Mouse (Mus musculus) adrenal gland, adult 18-20 months (tissue): Measurements from ENCODE around the gene Wrap53. TPM values are rescaled to one million over a fixed set of nuclear protein-coding genes. Genes with fewer than 3 reads are reported as not detected.
"Not testable (repeated sequence)": the region's sequence is repeated elsewhere in the genome, so short reads cannot be mapped to it uniquely, and the experiment has no call there.

Source experiments
- DNase-seq, 2 experiments: peaks; one replicate each; pipeline ENCODE4 v3.0.0; 2021 to 2022; ENCODE audit warnings: low spot score in 2 of 2
- total RNA-seq, 2 experiments: library from RNA; stranded (reverse); gene quantifications; 1 replicate in 1 of 2; 2 replicates in 1 of 2; pipeline ENCODE4 v1.2.3; 2021

The Wrap53 gene
- total RNA-seq, 2 experiments from 2014 or later, result 9.6 to 10.9 TPM

DNA sequence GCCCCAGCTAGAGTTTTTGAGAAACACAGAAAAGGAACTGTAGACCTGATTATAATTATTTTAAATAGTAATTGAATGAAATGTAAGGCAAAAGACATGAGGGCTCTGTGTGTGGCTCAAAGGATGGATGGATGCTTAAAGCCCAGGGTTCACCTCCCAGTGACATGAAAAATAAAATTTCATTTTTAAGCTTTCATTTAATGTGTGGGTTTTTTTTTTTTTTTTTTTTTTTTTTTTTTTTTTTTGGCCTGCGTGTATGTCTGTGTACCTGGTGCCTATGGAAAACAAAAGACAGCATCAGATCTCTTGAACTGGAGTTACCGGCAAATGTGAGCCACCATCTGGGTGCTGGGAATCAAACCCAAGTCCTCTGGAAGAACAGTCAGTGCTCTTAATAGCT is 39.4 kb downstream of the Wrap53 start:
- no peak for DNase-seq

GRCm38 (mm10) chr11:69534990-69535389 is 45.1 kb downstream of the Wrap53 start:
- DNase-seq, result no peak

DNA sequence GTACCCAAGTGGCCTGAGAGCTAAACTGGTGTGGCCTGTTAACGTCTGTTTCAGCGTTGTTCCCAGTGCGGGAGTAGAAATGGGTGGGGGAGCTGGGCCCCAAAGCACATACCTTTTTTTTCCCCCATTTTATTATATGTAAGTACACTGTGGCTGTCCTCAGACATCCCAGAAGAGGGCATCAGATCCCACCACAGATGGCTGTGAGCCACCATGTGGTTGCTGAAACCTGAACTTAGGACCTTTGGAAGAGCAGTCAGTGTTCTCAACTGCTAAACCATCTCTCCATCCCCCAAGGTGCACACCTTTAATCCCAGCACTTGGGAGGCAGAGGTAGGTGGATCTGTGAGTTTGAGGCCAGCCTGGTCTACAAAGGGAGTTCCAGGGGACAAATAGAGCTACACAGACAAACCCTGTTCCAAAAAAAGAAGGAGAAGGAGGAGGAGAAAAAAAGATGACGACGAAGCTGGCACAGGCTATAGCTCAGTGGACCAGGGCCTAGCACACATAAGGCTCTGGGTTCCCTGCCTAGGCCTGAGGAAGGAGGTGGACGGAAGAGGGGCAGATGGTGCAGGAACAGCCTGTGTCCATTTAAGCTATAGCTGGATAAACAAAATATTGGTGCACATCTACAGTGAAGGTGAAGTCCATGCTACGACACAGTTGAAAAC is 47.4 kb downstream of the Wrap53 start:
- DNase-seq, result no peak

DNA sequence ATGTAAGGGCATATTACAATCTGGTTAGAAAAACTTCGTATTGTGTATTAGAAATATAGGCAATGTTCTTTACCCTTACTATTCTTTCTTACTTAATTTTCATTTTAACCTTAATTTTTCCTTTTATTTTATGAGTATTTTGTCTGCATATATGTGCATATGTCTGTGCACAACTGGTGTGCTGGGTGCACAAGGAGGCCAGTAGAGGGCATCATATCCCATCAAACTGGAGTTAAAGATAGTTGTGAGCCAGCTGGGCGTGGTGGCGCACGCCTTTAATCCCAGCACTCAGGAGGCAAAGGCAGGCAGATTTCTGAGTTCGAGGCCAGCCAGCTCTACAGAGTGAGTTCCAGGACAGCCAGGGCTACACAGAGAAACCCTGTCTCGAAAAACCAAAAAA is 49.3 kb downstream of the Wrap53 start:
- not testable (repeated sequence) for DNase-seq

GRCm38 (mm10) chr11:69530281-69530680 is 49.8 kb downstream of the Wrap53 start:
- not testable (repeated sequence) for DNase-seq

DNA sequence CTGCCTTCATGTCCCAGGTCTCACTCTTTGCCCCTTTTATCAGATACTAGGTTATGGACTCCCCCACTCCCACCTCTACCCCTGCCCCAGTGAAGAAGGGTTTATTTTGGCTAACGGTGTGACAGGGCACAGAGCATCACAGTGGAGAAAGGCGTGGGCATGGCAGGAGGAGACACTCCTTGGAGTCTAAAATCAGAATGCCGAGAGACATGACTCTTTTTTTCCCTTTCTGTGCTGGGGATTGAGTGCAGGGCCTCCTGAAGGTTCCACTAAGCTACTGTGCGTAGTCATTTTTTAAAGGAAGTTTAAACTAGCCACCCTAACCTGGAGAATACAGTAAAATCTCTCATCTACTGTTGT is 52.0 kb downstream of the Wrap53 start:
- DNase-seq, result no peak

DNA sequence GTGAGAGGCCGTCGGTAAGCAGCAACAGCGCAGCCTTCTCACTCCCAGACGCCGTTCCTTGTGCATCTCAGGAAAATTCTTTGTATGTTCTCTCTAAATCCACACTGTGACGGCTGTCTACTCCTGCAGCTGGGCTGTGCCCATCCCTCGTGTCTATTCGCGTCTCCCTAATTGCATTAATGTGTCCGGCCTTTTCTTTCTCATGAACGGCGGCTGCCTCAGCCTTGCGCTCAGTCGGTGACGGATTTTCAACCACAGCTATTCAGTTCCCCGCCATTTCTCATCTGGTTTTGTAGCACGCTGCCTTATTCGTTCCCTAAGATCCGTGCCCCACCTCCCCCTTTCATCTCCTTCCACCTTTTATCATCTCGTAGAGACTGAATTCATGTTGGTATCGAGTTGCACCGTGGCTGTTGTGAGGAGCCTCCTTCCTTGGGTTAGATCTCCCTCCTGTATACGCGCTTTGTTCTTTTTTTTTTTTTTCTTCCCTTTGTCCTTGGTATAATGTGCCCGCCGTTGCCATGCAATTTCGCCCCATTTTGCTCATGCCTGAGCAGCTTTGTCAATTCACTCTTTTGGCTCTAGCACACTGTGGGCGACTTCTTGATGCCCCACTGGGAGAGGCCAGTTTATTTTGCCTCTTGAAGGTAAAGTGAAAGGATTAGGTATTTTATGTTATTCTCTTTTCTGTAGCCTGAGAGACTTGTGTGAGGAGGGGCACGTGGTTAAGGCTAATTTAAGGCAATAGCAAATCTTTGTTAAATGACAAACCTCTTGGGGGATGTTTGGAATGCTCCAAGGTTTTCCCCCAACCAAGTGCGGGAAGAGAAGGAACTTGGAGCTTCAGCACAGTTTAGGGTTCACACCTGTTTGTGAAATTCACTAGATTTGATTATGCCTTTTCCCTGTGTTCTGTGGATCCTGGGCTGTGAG is 52.7 kb downstream of the Wrap53 start:
- DNase-seq, result no peak

GRCm38 (mm10) chr11:69526631-69527030 is 53.4 kb downstream of the Wrap53 start:
- DNase-seq, result no peak

- no peak for DNase-seq
Measured at GRCm38 (mm10) chr11:69525661-69526060, 54.4 kb downstream of the Wrap53 start.

DNA sequence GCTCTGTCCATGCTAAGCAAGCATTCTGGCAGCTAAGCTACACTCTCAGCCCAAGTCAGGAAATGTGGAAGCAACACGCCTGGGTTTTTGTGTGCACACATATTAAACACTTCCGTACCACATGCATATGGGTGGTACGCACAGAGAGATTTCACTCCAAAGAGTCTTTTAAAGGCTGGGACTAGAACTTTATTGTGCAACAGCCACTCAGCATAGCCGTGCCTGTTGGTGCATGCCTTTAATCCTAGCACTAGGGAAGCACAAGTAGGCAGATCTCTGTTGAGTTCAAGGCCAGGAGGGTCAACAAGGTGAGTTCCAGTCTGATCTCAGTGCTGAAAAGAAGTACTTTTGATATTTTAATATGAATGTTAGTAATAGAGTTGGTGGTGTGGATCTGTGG is 56.4 kb downstream of the Wrap53 start:
- DNase-seq, result no peak

DNA sequence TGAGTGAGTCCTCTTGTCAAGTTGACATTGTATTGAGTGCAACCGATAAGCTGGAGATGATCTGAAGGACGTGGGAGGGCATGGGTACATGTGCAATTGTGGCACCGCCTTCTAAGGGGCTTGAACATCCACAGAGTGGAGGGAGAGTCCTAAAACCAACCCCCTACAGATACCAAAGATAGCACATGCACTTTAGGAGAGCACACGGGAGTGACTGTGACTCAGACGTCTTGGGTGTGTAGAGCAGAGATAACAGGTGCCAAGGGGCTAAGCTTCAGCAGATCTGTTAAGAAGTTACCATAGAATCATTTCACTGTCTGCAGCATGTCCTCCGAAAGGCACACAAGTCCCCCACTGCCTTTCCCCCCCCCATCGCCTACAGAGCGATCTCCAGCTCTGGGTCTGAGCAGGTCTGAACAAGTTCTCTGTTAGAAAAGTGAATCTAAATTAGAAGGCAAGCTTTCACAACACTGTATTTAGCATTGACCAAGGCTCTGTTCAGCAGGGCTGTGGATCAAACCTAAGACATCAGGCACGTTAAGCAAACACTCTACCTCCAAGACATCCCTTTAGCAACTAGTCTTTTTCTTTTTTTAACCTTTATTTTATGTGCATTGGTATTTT is 58.4 kb downstream of the Wrap53 start:
- DNase-seq, result no peak

- no peak for DNase-seq
Measured at GRCm38 (mm10) chr11:69519976-69520375, 60.1 kb downstream of the Wrap53 start.

GRCm38 (mm10) chr11:69516661-69517060 is 63.4 kb downstream of the Wrap53 start:
- DNase-seq, result no peak

DNA sequence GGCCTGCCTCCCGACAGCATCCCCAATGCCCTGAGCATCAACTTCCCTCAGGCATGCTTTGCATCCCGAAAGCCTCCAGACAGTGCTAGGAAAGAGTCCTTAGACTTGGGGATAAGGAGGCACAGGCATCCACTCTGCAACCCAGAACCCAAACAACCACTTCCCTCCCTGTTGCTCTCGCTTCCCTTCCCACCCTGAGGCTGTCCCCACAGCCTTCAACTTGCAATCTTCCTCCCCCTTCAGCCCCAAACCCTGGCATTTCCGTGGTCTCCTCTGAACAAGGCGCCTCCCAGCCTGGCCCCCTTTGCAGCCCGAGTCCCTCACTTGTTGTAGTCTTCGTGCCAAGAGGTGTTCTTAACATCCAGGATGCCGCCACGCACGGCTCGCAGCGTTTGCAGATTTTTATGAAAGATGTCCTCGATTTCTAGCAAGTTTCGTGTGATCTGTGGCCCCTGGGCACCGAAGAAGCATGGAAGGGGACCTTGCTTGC is 63.9 kb downstream of the Wrap53 start:
- no peak for DNase-seq

DNA sequence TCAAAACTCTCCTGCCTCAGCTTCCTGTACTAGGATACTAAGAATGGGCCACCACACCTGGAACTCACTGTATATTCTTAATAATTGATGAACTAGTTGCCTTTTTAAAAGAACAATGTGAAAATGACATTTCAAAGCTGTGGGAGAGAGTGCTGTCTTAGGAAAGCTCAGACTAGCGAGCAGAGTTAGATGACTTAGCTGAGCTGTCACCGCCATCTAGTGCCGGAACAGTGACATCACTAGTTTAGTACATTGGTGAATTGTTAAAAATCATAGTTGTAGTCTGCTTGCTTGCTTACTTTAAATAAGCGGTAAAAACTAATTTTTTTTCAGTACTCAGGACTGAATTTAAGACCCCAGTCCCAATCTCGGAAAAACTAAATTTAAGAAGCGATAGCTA is 66.2 kb downstream of the Wrap53 start:
- DNase-seq, result peak; percentile 38 to 56

Other genes with a start within 250 kb of the Wrap53 start
- gene Rnf227, start 239.8 kb downstream of the Wrap53 start, total RNA-seq, result 1 to 10 TPM; 5.2 to 5.5 TPM
- gene Chd3, start 210.8 kb downstream of the Wrap53 start, total RNA-seq, result 100 to 1,000 TPM in 1 of 2 experiments, 10 to 100 TPM in 1; 87.6 to 109 TPM
- gene Naa38, start 184.8 kb downstream of the Wrap53 start, total RNA-seq, result 100 to 1,000 TPM; 139 to 162 TPM
- gene Cyb5d1, start 184.6 kb downstream of the Wrap53 start, total RNA-seq, result 10 to 100 TPM; 41.3 to 50.2 TPM
- 1 to 10 TPM; 7.9 to 8.8 TPM for gene Tmem88, start 182.0 kb downstream of the Wrap53 start, total RNA-seq
- gene Kdm6b, start 166.6 kb downstream of the Wrap53 start, total RNA-seq, result 10 to 100 TPM; 32.7 to 34.8 TPM
- under 1 TPM; 0.13 TPM for gene Dnah2, start 31.1 kb downstream of the Wrap53 start, total RNA-seq
- gene Efnb3, start 20.1 kb downstream of the Wrap53 start, total RNA-seq, result under 1 TPM; 0.74 to 0.76 TPM
- 10 to 100 TPM; 48.4 to 53.4 TPM for gene Trp53, start 104 bp upstream of the Wrap53 start, total RNA-seq
- 10 to 100 TPM; 32.8 to 39.8 TPM for gene Atp1b2, start 25.7 kb upstream of the Wrap53 start, total RNA-seq
- gene Shbg, start 37.6 kb upstream of the Wrap53 start, total RNA-seq, result not detected
- gene Sat2, start 41.8 kb upstream of the Wrap53 start, total RNA-seq, result 1 to 10 TPM; 5.9 to 6.5 TPM
- gene Fxr2, start 52.7 kb upstream of the Wrap53 start, total RNA-seq, result 10 to 100 TPM; 83.5 to 90.2 TPM
- not detected for gene Sox15, start 75.1 kb upstream of the Wrap53 start, total RNA-seq
- gene Mpdu1, start 82.4 kb upstream of the Wrap53 start, total RNA-seq, result 100 to 1,000 TPM in 1 of 2 experiments, 10 to 100 TPM in 1; 95.7 to 117 TPM
- 10 to 100 TPM; 20.5 to 36.7 TPM for gene Cd68, start 85.9 kb upstream of the Wrap53 start, total RNA-seq
- gene Eif4a1, start 92.2 kb upstream of the Wrap53 start, total RNA-seq, result 100 to 1,000 TPM; 584 to 655 TPM
- 10 to 100 TPM; 69.0 to 79.8 TPM for gene Senp3, start 101.8 kb upstream of the Wrap53 start, total RNA-seq
- 1 to 10 TPM; 2.8 to 5.3 TPM for gene Tnfsf13, start 105.5 kb upstream of the Wrap53 start, total RNA-seq
- 10 to 100 TPM; 23.7 to 26.2 TPM for gene Tnfsf12, start 115.6 kb upstream of the Wrap53 start, total RNA-seq
- 1 to 10 TPM; 3.6 to 4.9 TPM for gene Tnfsfm13, start 115.8 kb upstream of the Wrap53 start, total RNA-seq
- 10 to 100 TPM; 55.4 to 79.7 TPM for gene Polr2a, start 178.4 kb upstream of the Wrap53 start, total RNA-seq
- gene Slc35g3, start 181.7 kb upstream of the Wrap53 start, total RNA-seq, result not detected
- gene Zbtb4, start 185.7 kb upstream of the Wrap53 start, total RNA-seq, result 10 to 100 TPM; 48.2 to 71.4 TPM
- gene Chrnb1, start 215.7 kb upstream of the Wrap53 start, total RNA-seq, result 1 to 10 TPM; 1.3 to 3.9 TPM
- gene Fgf11, start 221.6 kb upstream of the Wrap53 start, total RNA-seq, result 10 to 100 TPM in 1 of 2 experiments, 1 to 10 TPM in 1; 3.0 to 13.0 TPM
- gene Tmem102, start 225.4 kb upstream of the Wrap53 start, total RNA-seq, result under 1 TPM; 0.36 to 0.51 TPM
- gene Gm39566, start 235.0 kb upstream of the Wrap53 start, total RNA-seq, result not detected
- gene Spem2, start 238.2 kb upstream of the Wrap53 start, total RNA-seq, result not detected
- gene Spem1, start 241.9 kb upstream of the Wrap53 start, total RNA-seq, result not detected